Mouse (Mus musculus) duodenum, adult 2 months (tissue): ENCODE measurements around the gene Fam98b. TPM values are rescaled to one million over a fixed set of nuclear protein-coding genes. Genes with fewer than 3 reads are reported as not detected.

Experiments
- polyA plus RNA-seq: library from polyadenylated mRNA; depleted of rRNA; stranded (reverse); fragments of >200 nt; gene quantifications from 2 replicates; pipeline ENCODE4 v1.2.3, GENCODE M21; 2012; ENCODE audit warnings: low replicate concordance; rRNA removed

Gene Fam98b
- 0.90 and 1.4 TPM in 2 replicates for polyA plus RNA-seq

GRCm38 (mm10) chr2:117249255-117250000 is at the start of gene Fam98b:
Fam98b (plus strand) TSS chr2:117249739.

Other genes starting within 250 kb of the Fam98b start
- gene Spred1, start 128.4 kb upstream of the Fam98b start, polyA plus RNA-seq, result 1.2 and 1.6 TPM in 2 replicates
- 1.1 and 1.4 TPM in 2 replicates for gene Rasgrp1, start 93.3 kb downstream of the Fam98b start, polyA plus RNA-seq